Mouse (Mus musculus): ENCODE results near the gene Mup22.
"Not testable (repeated sequence)": the region's sequence is repeated elsewhere in the genome, so short reads cannot be mapped to it uniquely, and the experiment has no call there.

Mup22 gene

GRCm38 (mm10) chr4:60821363-60821762 lies at the start of gene Mup22:
Mup22 (minus strand) TSS chr4:60821463.
- DNase-seq (ENCODE audit: low spot score) = not testable (repeated sequence)

GRCm38 (mm10) chr4:60840889-60841288 lies 19.6 kb upstream of the Mup22 start:
- not testable (repeated sequence) for DNase-seq (ENCODE audit: low spot score)

All from testis, postnatal 14 days (tissue).